Mouse (Mus musculus) forebrain, embryonic 13.5 days (tissue): Measurements from ENCODE around the gene Magi3. TPM values are rescaled to one million over a fixed set of nuclear protein-coding genes. Genes with fewer than 3 reads are reported as not detected.

Experiments
- ATAC-seq: fragments of 200-750 bp; cut with Nextera tagmentation; 2 replicates; pipeline ENCODE4 v1.8.0; 2017
- H3K27ac ChIP-seq: fragments of 300-500 bp; sonication (generic); 2 replicates; pipeline ENCODE4 v1.5.1; 2015; ENCODE audit warnings: inconsistent platforms, mild to moderate bottlenecking, moderate library complexity
- H3K27me3 ChIP-seq: fragments of 300-500 bp; sonication (generic); 2 replicates; pipeline ENCODE4 v1.6.1; 2015; ENCODE audit warnings: mild to moderate bottlenecking, inconsistent platforms
- H3K36me3 ChIP-seq: fragments of 300-500 bp; sonication (generic); 2 replicates; pipeline ENCODE4 v1.6.1; 2015; ENCODE audit warnings: mild to moderate bottlenecking, inconsistent platforms; ENCODE audit not compliant: poor library complexity, severe bottlenecking
- H3K4me1 ChIP-seq: fragments of 300-500 bp; sonication (generic); 2 replicates; pipeline ENCODE4 v1.6.1; 2015; ENCODE audit warnings: inconsistent platforms
- H3K4me2 ChIP-seq: fragments of 300-500 bp; sonication (generic); 2 replicates; pipeline ENCODE4 v1.6.1; 2015; ENCODE audit warnings: inconsistent platforms, mild to moderate bottlenecking, moderate library complexity
- H3K4me3 ChIP-seq: fragments of 300-500 bp; sonication (generic); 2 replicates; pipeline ENCODE4 v1.5.1; 2015; ENCODE audit warnings: mild to moderate bottlenecking, inconsistent platforms
- H3K9ac ChIP-seq: fragments of 300-500 bp; sonication (generic); 2 replicates; pipeline ENCODE4 v1.6.1; 2015; ENCODE audit warnings: mild to moderate bottlenecking, inconsistent platforms
- H3K9me3 ChIP-seq: fragments of 300-500 bp; sonication (generic); replicated peaks from 2 replicates; pipeline ENCODE4 v1.6.1; 2016; ENCODE audit warnings: inconsistent platforms
- WGBS: fragments of 180-500 bp; shearing (Covaris S2); methylation state at CpG from one replicate; pipeline ENCODE4 v1.1.7; 2015; 5-methylcytosine and 5-hydroxymethylcytosine counted together
- polyA plus RNA-seq: library from polyadenylated mRNA; unstranded; fragments of >200 nt; fragmentation: Nextera tagmentation; extraction: Ambion mirVana; gene quantifications from 2 replicates; pipeline ENCODE4 v1.2.1, GENCODE M21; 2015

Gene Magi3
- polyA plus RNA-seq, result 4.7 and 5.2 TPM in 2 replicates

DNA sequence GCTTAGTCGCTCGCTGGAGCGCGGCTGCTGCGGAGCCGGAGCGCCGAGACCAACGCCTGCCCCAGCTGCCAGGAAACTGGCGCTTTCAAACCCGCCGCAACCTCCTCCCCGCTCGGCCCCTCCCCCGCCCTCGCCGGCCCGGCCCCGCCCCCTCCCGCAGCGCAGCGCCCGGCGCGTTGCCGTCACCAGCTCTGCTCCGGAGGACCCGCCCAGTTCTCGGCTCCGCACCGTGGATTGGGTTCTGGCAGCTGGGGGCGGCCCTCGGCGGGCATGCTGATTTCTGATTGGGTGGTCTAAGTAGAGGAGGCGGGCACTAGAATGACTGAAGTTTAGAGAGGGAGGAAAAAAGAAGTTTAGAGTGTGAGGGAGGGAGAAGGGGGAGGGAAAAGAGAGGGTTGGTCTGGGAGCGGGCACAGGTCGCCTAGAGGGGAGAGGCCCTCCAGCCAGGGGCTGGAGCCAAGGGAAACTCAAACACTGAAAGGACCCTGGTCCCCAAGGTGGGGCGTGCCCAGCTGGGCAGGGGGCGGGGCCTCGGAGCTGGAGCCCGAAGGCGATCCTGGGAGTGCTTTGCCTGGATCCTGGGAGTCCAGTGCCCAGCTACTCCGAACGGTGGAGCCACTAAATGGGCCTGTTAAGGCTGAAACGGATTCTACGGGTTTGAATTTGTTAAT is at the start of gene Magi3:
TSS of gene Magi3 (minus strand) at position 80 of the 671 bp plus-strand sequence.
- under 1% methylated on average over 31 of the region's 46 CpGs for WGBS
- H3K4me2 ChIP-seq, result peak within 1 kb of the TSS; percentile 86
- ATAC-seq, result peak; percentile 100
- peaks cover 22% of the 10 kb centered on the region for H3K4me1 ChIP-seq
- no peaks in the 10 kb centered on the region for H3K9me3 ChIP-seq
- H3K9ac ChIP-seq, result peak within 1 kb of the TSS; percentile 89
- H3K4me3 ChIP-seq, result peak within 1 kb of the TSS; percentile 86
- H3K36me3 ChIP-seq, result no peaks in the 10 kb centered on the region
- H3K27ac ChIP-seq, result peak within 1 kb of the TSS; percentile 97
- no peaks in the 10 kb centered on the region for H3K27me3 ChIP-seq

- no peak for ATAC-seq
- Histone ChIP-seq H3K4me3 (no peak overlapping the region), H3K27me3 (no peaks in the 10 kb centered on the region), H3K9ac (no peak overlapping the region), H3K9me3 (no peaks in the 10 kb centered on the region), H3K4me2 (no peak overlapping the region), H3K4me1 (no peaks in the 10 kb centered on the region), H3K27ac (no peak overlapping the region), H3K36me3 (no peaks in the 10 kb centered on the region)
- WGBS, result 88% methylated on average over 6 of the region's 6 CpGs
Measured at GRCm38 (mm10) chr3:104264530-104265145, 44.5 kb upstream of the Magi3 start.

DNA sequence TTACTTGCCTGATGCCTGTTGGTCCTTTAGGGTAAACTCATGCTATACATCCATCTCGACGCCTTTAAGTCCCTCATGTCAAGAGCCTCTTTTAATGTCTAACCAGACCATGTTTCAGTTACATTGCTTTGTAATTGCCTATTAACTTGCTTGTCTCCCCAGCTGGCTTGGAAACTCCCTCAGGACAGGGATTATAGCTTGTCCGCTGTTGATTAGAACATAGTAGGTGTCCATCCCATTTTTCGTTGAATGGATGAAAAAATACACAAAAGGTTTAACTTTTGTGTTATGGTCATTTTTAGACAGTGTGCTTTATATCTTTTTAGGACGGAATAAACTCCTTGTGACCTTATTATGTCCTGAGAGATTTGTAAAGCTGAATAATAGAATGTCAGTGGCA is 40.0 kb upstream of the Magi3 start:
- no peak overlapping the region for H3K9ac ChIP-seq
- H3K27me3 ChIP-seq, result no peaks in the 10 kb centered on the region
- no peaks in the 10 kb centered on the region for H3K4me1 ChIP-seq
- H3K4me3 ChIP-seq, result no peak overlapping the region
- H3K9me3 ChIP-seq, result no peaks in the 10 kb centered on the region
- no peaks in the 10 kb centered on the region for H3K36me3 ChIP-seq
- H3K4me2 ChIP-seq, result no peak overlapping the region
- H3K27ac ChIP-seq, result no peak overlapping the region
- 63% methylated on average over 5 of the region's 5 CpGs for WGBS
- ATAC-seq, result no peak

DNA sequence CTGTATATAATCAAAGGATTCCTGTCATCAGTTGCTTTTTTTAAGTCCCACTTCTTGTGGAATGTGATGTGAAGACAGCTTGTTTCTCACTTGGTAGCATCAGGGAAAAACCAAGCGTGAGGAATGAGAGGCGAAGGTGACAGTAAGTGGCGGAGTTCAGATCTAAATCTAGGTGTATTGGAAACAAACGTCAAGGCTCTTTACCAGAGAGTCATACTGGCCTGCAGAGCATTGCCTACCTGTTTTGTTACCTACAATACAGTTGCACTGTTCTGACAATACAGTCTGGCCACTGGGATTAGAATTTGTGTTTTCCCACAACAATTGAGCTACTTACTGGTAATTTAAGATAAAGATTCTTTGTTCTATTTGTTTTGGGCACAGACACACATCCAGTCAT is 39.0 kb upstream of the Magi3 start:
- WGBS, result 88% methylated on average over 4 of the region's 4 CpGs

DNA sequence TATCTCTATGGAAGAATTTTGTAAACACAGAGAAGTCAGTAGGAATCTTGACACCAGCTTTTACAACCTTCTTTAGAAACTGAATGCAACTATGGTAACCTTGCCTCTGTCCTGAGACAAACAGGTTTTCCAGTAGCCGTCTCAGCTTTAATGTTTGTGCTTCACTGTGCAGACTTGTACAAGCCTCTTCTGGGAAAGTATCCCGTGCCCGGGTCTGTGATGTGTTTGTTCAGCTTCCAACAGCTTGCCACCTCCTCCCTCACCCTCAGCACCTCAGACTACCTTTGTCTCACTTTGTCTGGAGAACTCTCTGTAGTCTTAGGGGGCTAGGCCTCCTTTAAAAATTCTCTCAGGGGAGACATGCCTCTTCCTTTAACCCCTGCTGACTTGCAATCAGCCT is 36.9 kb upstream of the Magi3 start:
- Histone ChIP-seq H3K4me3 (no peak overlapping the region), H3K27ac (no peak overlapping the region), H3K9ac (no peak overlapping the region), H3K27me3 (no peaks in the 10 kb centered on the region), H3K36me3 (no peaks in the 10 kb centered on the region), H3K9me3 (no peaks in the 10 kb centered on the region), H3K4me2 (no peak overlapping the region), H3K4me1 (no peaks in the 10 kb centered on the region)
- ATAC-seq, result no peak
- 79% methylated on average over 3 of the region's 3 CpGs for WGBS

More for the DNA sequence above, 39.0 kb upstream of the Magi3 start:
- no peak for ATAC-seq
- no peaks in the 10 kb centered on the region for H3K4me1 ChIP-seq
- H3K4me2 ChIP-seq, result no peak overlapping the region
- H3K27me3 ChIP-seq, result no peaks in the 10 kb centered on the region
- H3K9ac ChIP-seq, result no peak overlapping the region
- no peaks in the 10 kb centered on the region for H3K36me3 ChIP-seq
- H3K4me3 ChIP-seq, result no peak overlapping the region
- no peak overlapping the region for H3K27ac ChIP-seq
- H3K9me3 ChIP-seq, result no peaks in the 10 kb centered on the region

DNA sequence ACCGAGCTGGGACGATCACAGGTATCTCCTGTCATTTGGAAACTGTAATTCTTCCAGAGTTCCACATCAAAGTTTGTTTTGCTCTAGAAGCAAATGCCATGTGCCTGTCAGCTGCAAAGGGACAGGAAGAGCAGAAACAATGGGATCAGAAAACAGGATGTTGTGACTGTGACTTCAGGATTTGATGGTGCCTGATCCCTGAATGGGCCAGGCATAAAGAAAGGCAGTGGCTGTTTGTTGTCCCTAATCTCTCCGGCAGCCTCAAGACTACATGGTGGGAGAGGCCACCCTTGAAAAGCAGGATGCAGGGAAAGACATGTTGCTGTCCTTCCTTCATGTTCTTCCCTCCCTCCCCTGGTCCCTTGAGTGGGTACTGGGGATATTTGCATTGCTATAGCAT is 33.6 kb upstream of the Magi3 start:
- no peaks in the 10 kb centered on the region for H3K36me3 ChIP-seq
- H3K9me3 ChIP-seq, result no peaks in the 10 kb centered on the region
- no peak overlapping the region for H3K27ac ChIP-seq
- H3K27me3 ChIP-seq, result no peaks in the 10 kb centered on the region
- no peak overlapping the region for H3K4me2 ChIP-seq
- no peak overlapping the region for H3K4me3 ChIP-seq
- H3K4me1 ChIP-seq, result no peaks in the 10 kb centered on the region
- ATAC-seq, result no peak
- no peak overlapping the region for H3K9ac ChIP-seq
- 45% methylated on average over 3 of the region's 3 CpGs for WGBS

GRCm38 (mm10) chr3:104247850-104248249 is 27.7 kb upstream of the Magi3 start:
- H3K4me3 ChIP-seq, result no peak overlapping the region

GRCm38 (mm10) chr3:104247057-104247456 is 26.9 kb upstream of the Magi3 start:
- Histone ChIP-seq H3K9me3 (no peaks in the 10 kb centered on the region), H3K4me1 (no peaks in the 10 kb centered on the region), H3K27ac (no peak overlapping the region), H3K4me3 (no peak overlapping the region), H3K4me2 (no peak overlapping the region), H3K9ac (no peak overlapping the region), H3K36me3 (no peaks in the 10 kb centered on the region), H3K27me3 (no peaks in the 10 kb centered on the region)
- ATAC-seq, result no peak
- WGBS, result 86% methylated on average over 1 of the region's 1 CpGs

More at GRCm38 (mm10) chr3:104247850-104248249, 27.7 kb upstream of the Magi3 start:
- no peak for ATAC-seq
- Histone ChIP-seq H3K9me3 (no peaks in the 10 kb centered on the region), H3K36me3 (no peaks in the 10 kb centered on the region), H3K27ac (no peak overlapping the region), H3K4me2 (no peak overlapping the region), H3K9ac (no peak overlapping the region), H3K27me3 (no peaks in the 10 kb centered on the region), H3K4me1 (no peaks in the 10 kb centered on the region)
- 85% methylated on average over 4 of the region's 4 CpGs for WGBS

DNA sequence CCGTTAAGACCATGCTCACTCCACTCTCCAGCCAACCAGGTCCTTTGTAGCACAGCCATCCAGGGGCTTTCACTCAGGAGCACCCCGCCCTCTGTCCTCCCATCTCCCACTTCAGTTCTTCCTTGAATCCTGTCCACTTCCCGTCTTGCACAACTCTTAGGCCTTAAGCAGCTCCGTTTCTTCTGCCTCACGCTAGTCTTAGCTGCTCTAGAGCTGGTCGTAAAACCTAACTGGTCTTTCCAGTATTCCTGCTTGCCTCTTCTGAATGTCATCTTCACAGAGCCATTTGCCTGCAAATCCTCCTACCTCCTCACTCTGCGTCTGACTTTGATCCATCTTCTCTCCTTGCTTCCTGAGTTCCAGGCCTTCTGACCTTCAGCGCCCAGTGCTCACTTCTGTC is 24.2 kb upstream of the Magi3 start:
- no peak overlapping the region for H3K4me2 ChIP-seq
- WGBS, result 93% methylated on average over 8 of the region's 8 CpGs
- H3K9ac ChIP-seq, result no peak overlapping the region
- no peaks in the 10 kb centered on the region for H3K4me1 ChIP-seq
- H3K27ac ChIP-seq, result no peak overlapping the region
- H3K9me3 ChIP-seq, result no peaks in the 10 kb centered on the region
- no peak for ATAC-seq
- no peak overlapping the region for H3K4me3 ChIP-seq
- H3K27me3 ChIP-seq, result no peaks in the 10 kb centered on the region
- no peaks in the 10 kb centered on the region for H3K36me3 ChIP-seq

DNA sequence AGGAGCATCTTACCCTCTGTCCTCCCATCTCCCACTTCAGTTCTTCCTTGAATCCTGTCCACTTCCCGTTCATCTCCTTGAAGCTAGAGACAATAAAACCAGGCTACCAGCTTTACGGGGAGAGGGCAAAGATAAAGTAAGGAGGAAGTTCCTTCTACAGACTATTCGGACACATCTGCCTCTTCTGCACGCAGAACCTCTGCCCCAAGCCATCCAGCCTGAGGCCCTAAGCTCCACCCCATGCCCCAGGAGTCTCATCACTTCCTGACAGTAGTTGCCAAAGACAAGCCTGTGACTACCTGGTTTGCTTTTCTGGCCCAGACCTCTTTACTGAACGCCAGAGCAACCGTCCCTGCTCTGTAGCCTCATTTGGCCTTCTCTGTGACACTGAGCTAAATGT is 23.8 kb upstream of the Magi3 start:
- Histone ChIP-seq H3K27me3 (no peaks in the 10 kb centered on the region), H3K4me3 (no peak overlapping the region), H3K27ac (no peak overlapping the region), H3K4me1 (no peaks in the 10 kb centered on the region), H3K4me2 (no peak overlapping the region), H3K9me3 (no peaks in the 10 kb centered on the region), H3K36me3 (no peaks in the 10 kb centered on the region), H3K9ac (no peak overlapping the region)
- ATAC-seq, result no peak
- 85% methylated on average over 6 of the region's 6 CpGs for WGBS

- Histone ChIP-seq H3K4me2 (no peak overlapping the region), H3K9ac (no peak overlapping the region), H3K9me3 (no peaks in the 10 kb centered on the region), H3K27me3 (no peaks in the 10 kb centered on the region), H3K4me1 (peaks cover 4% of the 10 kb centered on the region; the same call in 1 of the 2 replicates), H3K4me3 (no peak overlapping the region), H3K36me3 (no peaks in the 10 kb centered on the region), H3K27ac (no peak overlapping the region)
- ATAC-seq, result no peak
- 86% methylated on average over 2 of the region's 2 CpGs for whole genome bisulfite sequencing
Measured at GRCm38 (mm10) chr3:104239785-104240184, 19.6 kb upstream of the Magi3 start.

DNA sequence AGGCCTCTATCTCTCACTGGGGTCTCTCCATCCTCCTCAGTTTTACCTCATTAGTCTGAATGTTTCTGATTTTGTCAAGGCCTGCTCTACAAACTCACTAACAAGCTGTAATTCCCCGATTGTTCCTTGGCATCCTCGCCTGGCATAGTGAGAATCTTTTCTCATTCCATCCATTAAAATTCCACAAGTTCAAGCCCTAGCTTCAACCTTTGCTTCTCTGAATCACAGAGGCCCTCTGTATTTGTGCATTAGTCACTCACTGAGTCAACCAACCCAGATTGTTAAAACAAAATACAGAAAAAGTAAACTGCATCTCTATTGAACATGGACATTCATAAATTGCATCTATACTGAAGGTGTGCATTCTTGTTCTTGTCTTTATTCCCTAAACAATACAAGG is 19.2 kb upstream of the Magi3 start:
- H3K9me3 ChIP-seq, result no peaks in the 10 kb centered on the region
- H3K4me2 ChIP-seq, result no peak overlapping the region
- peaks cover 4% of the 10 kb centered on the region; the same call in 1 of the 2 replicates for H3K4me1 ChIP-seq
- no peak overlapping the region for H3K9ac ChIP-seq
- no peaks in the 10 kb centered on the region for H3K36me3 ChIP-seq
- no peak for ATAC-seq
- H3K4me3 ChIP-seq, result no peak overlapping the region
- WGBS, result 46% methylated on average over 2 of the region's 2 CpGs
- H3K27me3 ChIP-seq, result no peaks in the 10 kb centered on the region
- no peak overlapping the region for H3K27ac ChIP-seq
